Mouse (Mus musculus) G1E (cell line): Measurements from ENCODE around the gene Smim23. TPM values are rescaled to one million over a fixed set of nuclear protein-coding genes. Genes with fewer than 3 reads are reported as not detected.

ENCODE experiments used
- ATAC-seq: 2 replicates; pipeline ENCODE4 v1.8.0; 2016; ENCODE audit warnings: mild to moderate bottlenecking; ENCODE audit not compliant: insufficient number of reproducible peaks, poor library complexity, low FRiP score, severe bottlenecking; ENCODE audit errors: extremely low read depth
- DNase-seq: peaks from one replicate; pipeline ENCODE4 v3.0.0; 2012; ENCODE audit warnings: low spot score
- H3K27me3 ChIP-seq: 2 replicates; pipeline ENCODE4 v1.6.1; 2012; ENCODE audit warnings: mild to moderate bottlenecking, low read length, inconsistent platforms; ENCODE audit not compliant: insufficient read depth
- H3K36me3 ChIP-seq: replicated peaks from 2 replicates; pipeline ENCODE3; 2012; ENCODE audit warnings: mild to moderate bottlenecking, inconsistent platforms
- H3K4me1 ChIP-seq: 2 replicates; pipeline ENCODE4 v1.6.1; 2012; ENCODE audit warnings: low read depth, low read length, inconsistent platforms, mixed read lengths; ENCODE audit not compliant: insufficient read depth
- H3K4me3 ChIP-seq: 2 replicates; pipeline ENCODE4 v1.5.1; 2012; ENCODE audit warnings: low read depth, mild to moderate bottlenecking, inconsistent platforms, low read length, moderate library complexity, mixed read lengths
- H3K9me3 ChIP-seq: replicated peaks from 2 replicates; pipeline ENCODE4 v1.6.1; 2012; ENCODE audit warnings: inconsistent platforms
- CTCF ChIP-seq: IDR thresholded peaks from 2 replicates; pipeline ENCODE4 v1.5.1; 2012; ENCODE audit warnings: low read depth, low read length, inconsistent platforms, mixed read lengths
- GATA1 ChIP-seq: IDR thresholded peaks from 2 replicates; pipeline ENCODE4 v1.6.1; 2012; ENCODE audit warnings: borderline replicate concordance, low read length, inconsistent platforms, mixed read lengths
- GATA2 ChIP-seq: IDR thresholded peaks from 2 replicates; pipeline ENCODE4 v1.6.1; 2012; ENCODE audit warnings: low read depth, low read length, inconsistent platforms, borderline replicate concordance
- POLR2AphosphoS5 ChIP-seq: IDR thresholded peaks from 2 replicates; pipeline ENCODE4 v1.6.1; 2012; ENCODE audit warnings: low read depth, low read length, inconsistent platforms; ENCODE audit not compliant: insufficient replicate concordance
- TAL1 ChIP-seq: conservative IDR thresholded peaks from 2 replicates; pipeline ENCODE4 v1.6.1; 2012; ENCODE audit warnings: low read depth, low read length, inconsistent platforms, mixed read lengths
- polyA plus RNA-seq: library from polyadenylated mRNA; stranded (reverse); fragments of >175 nt; gene quantifications from 2 replicates; pipeline ENCODE4 v1.2.3, GENCODE M21; 2012
- total RNA-seq, 2 experiments: library from RNA; stranded (forward) in 1 of 2; stranded (reverse) in 1 of 2; fragments of 200-1000 nt in 1 of 2; fragments of >200 nt in 1 of 2; fragmentation: Nextera tagmentation in 1 of 2; gene quantifications; 2 replicates each; pipeline ENCODE4 v1.2.3; 2014 to 2017

Smim23 gene
- total and polyA plus RNA-seq, 3 experiments: not detected

DNA sequence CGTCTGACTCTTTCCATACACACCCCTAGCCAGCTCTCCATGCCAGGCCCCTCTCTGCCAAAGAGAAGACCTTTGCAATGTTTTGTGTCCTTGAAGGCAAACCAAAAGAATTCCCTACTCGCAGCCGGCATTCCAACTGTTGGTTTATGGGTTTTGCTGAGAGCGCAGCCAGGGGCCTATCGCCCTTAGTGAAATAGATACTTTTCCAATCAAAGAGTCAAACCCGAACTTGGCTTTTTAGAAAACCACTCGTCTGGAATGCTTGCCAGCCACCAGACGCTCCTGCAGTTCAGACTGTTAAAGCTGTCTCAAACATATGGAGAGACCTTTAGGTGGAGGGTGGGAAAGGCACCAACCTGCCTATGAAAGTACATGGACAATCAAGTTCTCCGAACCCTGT is 15.9 kb upstream of the Smim23 start:
- H3K9me3 ChIP-seq: no peaks in the 10 kb centered on the region
- no peak for ATAC-seq
- peaks cover 15% of the 10 kb centered on the region for H3K27me3 ChIP-seq
- H3K36me3 ChIP-seq: no peaks in the 10 kb centered on the region
- H3K4me1 ChIP-seq: no peaks in the 10 kb centered on the region
- H3K4me3 ChIP-seq: no peak overlapping the region
- no peak for TF ChIP-seq GATA2
- DNase-seq: no peak

GRCm38 (mm10) chr11:32835022-32835421 is 10.6 kb upstream of the Smim23 start:
- H3K4me3 ChIP-seq: no peak overlapping the region
- DNase-seq (no peak), ATAC-seq (no peak)
- H3K27me3 ChIP-seq: peaks cover 17% of the 10 kb centered on the region
- no peaks in the 10 kb centered on the region for H3K36me3 ChIP-seq
- H3K9me3 ChIP-seq: no peaks in the 10 kb centered on the region
- TF ChIP-seq TAL1: no peak
- no peak for TF ChIP-seq CTCF
- no peak for TF ChIP-seq GATA2
- TF ChIP-seq GATA1: no peak
- TF ChIP-seq POLR2AphosphoS5: no peak
- no peaks in the 10 kb centered on the region for H3K4me1 ChIP-seq

GRCm38 (mm10) chr11:32834367-32834918 is 10.0 kb upstream of the Smim23 start:
- no peaks in the 10 kb centered on the region for H3K36me3 ChIP-seq
- ATAC-seq (no peak), DNase-seq (no peak)
- TF ChIP-seq TAL1 (no peak), GATA2 (no peak), CTCF (no peak), POLR2AphosphoS5 (no peak), GATA1 (no peak)
- H3K4me1 ChIP-seq: no peaks in the 10 kb centered on the region
- no peaks in the 10 kb centered on the region for H3K9me3 ChIP-seq
- peaks cover 15% of the 10 kb centered on the region for H3K27me3 ChIP-seq
- no peak overlapping the region for H3K4me3 ChIP-seq

GRCm38 (mm10) chr11:32817566-32817965 is 6.8 kb downstream of the Smim23 start:
- H3K36me3 ChIP-seq: no peaks in the 10 kb centered on the region
- no peaks in the 10 kb centered on the region for H3K27me3 ChIP-seq
- H3K4me3 ChIP-seq: no peak overlapping the region
- TF ChIP-seq CTCF (no peak), POLR2AphosphoS5 (no peak), TAL1 (no peak), GATA1 (no peak), GATA2 (no peak)
- no peaks in the 10 kb centered on the region for H3K4me1 ChIP-seq
- DNase-seq: no peak
- no peak for ATAC-seq
- no peaks in the 10 kb centered on the region for H3K9me3 ChIP-seq

GRCm38 (mm10) chr11:32814286-32814685 is 10.1 kb downstream of the Smim23 start:
- H3K4me3 ChIP-seq: no peak overlapping the region
- no peaks in the 10 kb centered on the region for H3K9me3 ChIP-seq
- ATAC-seq (no peak), DNase-seq (no peak)
- H3K36me3 ChIP-seq: no peaks in the 10 kb centered on the region
- no peaks in the 10 kb centered on the region for H3K4me1 ChIP-seq
- no peak for TF ChIP-seq GATA2
- TF ChIP-seq GATA1: no peak
- TF ChIP-seq TAL1: no peak
- no peak for TF ChIP-seq POLR2AphosphoS5
- no peak for TF ChIP-seq CTCF
- H3K27me3 ChIP-seq: no peaks in the 10 kb centered on the region

DNA sequence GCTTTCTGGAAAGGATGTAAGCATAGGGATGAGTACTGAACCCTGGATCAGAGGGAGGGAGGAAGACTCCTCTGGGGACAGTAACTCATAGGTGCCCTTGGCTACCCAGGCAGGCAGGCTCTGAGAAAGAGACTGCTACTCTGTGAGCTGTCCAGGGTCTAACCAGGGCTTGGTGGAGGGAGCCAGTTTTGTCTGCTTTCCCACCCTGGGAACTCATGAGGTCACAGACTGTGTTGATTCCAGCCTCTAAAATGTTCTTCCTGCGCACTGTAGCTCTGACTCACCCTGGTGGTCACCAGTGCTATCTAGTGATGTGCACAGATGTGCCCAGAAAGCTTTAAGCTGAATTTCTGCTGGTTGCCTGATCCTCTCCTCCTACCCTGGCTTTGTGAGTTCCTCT is 15.3 kb downstream of the Smim23 start:
- H3K9me3 ChIP-seq: no peaks in the 10 kb centered on the region
- H3K36me3 ChIP-seq: no peaks in the 10 kb centered on the region
- H3K27me3 ChIP-seq: peaks cover 3% of the 10 kb centered on the region; the same call in 1 of the 2 replicates
- ATAC-seq: no peak
- no peak for TF ChIP-seq TAL1
- no peak for TF ChIP-seq POLR2AphosphoS5
- TF ChIP-seq GATA2: no peak
- TF ChIP-seq CTCF: no peak
- no peak for TF ChIP-seq GATA1
- H3K4me1 ChIP-seq: no peaks in the 10 kb centered on the region
- no peak overlapping the region for H3K4me3 ChIP-seq
- no peak for DNase-seq

DNA sequence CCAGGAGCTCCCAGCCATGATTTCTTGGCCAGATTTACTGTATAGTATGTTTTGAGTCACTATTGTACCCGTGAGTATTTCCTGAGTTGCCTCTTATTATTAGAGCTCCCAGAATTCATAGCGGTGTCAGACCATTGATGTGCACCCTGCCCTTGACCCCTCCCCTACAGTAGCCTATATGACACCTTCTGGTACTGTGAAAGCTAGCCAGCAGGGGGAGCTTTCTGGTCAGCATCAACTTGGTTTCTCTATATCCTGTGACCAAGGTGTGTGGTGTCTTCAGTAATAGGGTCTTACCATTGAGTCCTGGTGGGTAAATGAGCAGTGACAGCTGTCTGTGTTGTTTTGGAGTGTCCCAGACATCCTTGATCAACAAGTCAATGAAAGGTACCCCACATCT is 18.4 kb downstream of the Smim23 start:
- no peaks in the 10 kb centered on the region for H3K36me3 ChIP-seq
- H3K4me1 ChIP-seq: no peaks in the 10 kb centered on the region
- no peak for TF ChIP-seq TAL1
- 0 out of 2 replicates have a peak, but pooled peaks have one; percentile 6 for TF ChIP-seq CTCF
- ATAC-seq: no peak
- DNase-seq: no peak
- peaks cover 3% of the 10 kb centered on the region; the same call in 1 of the 2 replicates for H3K27me3 ChIP-seq
- H3K4me3 ChIP-seq: no peak overlapping the region
- H3K9me3 ChIP-seq: no peaks in the 10 kb centered on the region
